In genomic region chr3:96262216-96262875, GRCm38 (mm10) we compare ENCODE assay signal across 8 mouse cellular contexts. TPM values are rescaled to one million over a fixed set of nuclear protein-coding genes. Genes with fewer than 3 reads are reported as not detected.
DNase-seq lines count a peak whose midpoint lies in the region; ATAC-seq and TF ChIP-seq lines count a peak whose summit lies in the region.

No protein-coding gene starts in this region.

- H3K9ac ChIP-seq in embryonic facial prominence, embryonic 14.5 days (ENCODE audit: low read depth, low read length), result peak overlapping the region; percentile 83
- peak overlapping the region; percentile 72 for H3K9ac ChIP-seq in limb, embryonic 14.5 days (ENCODE audit: low read depth, low read length, severe bottlenecking)
- H3K9ac ChIP-seq in midbrain, embryonic 16.5 days (ENCODE audit: low read depth, low read length), result peak overlapping the region; percentile 75

- peak; percentile 97 for DNase-seq in 3T3-L1 (ENCODE audit: low read depth, low spot score)
- peak; percentile 75 for DNase-seq in adrenal gland, postnatal 25 days
- DNase-seq in embryonic facial prominence, embryonic 14.5 days (ENCODE audit: low spot score), result peak; percentile 95
- peak; percentile 93 for DNase-seq in heart, adult 8-10 months (ENCODE audit: low spot score)
- DNase-seq in kidney, adult 9 months, result peak; percentile 86
- peak; percentile 85 for DNase-seq in limb, embryonic 14.5 days (ENCODE audit: low spot score)
- DNase-seq in spleen, postnatal 4 days (ENCODE audit: low spot score in 2 of 2), result peak; percentile 81 to 87

- peak overlapping the region; percentile 59 for H3K4me3 ChIP-seq in embryonic facial prominence, embryonic 14.5 days (ENCODE audit: low read depth, low read length)
- H3K4me3 ChIP-seq in limb, embryonic 14.5 days (replicated peaks; ENCODE audit: low read length), result peak overlapping the region; percentile 60
- H3K4me3 ChIP-seq in midbrain, embryonic 16.5 days (ENCODE audit: low read depth, low read length), result peak overlapping the region; percentile 45

- peak overlapping the region; percentile 76 for H3K4me2 ChIP-seq in embryonic facial prominence, embryonic 14.5 days (ENCODE audit: low read depth, low read length)
- H3K4me2 ChIP-seq in limb, embryonic 14.5 days (replicated peaks; ENCODE audit: low read depth, low read length, severe bottlenecking), result peak overlapping the region; percentile 78
- peak overlapping the region; percentile 56 for H3K4me2 ChIP-seq in midbrain, embryonic 16.5 days (ENCODE audit: low read length)

- peak overlapping the region; percentile 99 for H3K27ac ChIP-seq in embryonic facial prominence, embryonic 14.5 days (replicated peaks; ENCODE audit: low read depth, low read length)
- H3K27ac ChIP-seq in limb, embryonic 14.5 days (replicated peaks; ENCODE audit: low read depth, low read length), result peak overlapping the region; percentile 98
- H3K27ac ChIP-seq in midbrain, embryonic 16.5 days (ENCODE audit: low read length), result peak overlapping the region; percentile 96

- H3K4me1 ChIP-seq in embryonic facial prominence, embryonic 14.5 days (ENCODE audit: control insufficient read depth, insufficient read depth, low read length), result peaks cover 15% of the 10 kb centered on the region
- H3K4me1 ChIP-seq in limb, embryonic 14.5 days (ENCODE audit: control insufficient read depth, insufficient read depth, low read length), result peaks cover 17% of the 10 kb centered on the region
- peaks cover 12% of the 10 kb centered on the region; the same call in 1 of the 2 replicates for H3K4me1 ChIP-seq in midbrain, embryonic 16.5 days (ENCODE audit: control insufficient read depth, insufficient read depth, low read length)

- H3K9me3 ChIP-seq in embryonic facial prominence, embryonic 14.5 days (ENCODE audit: control insufficient read depth, low read length), result no peaks in the 10 kb centered on the region
- no peaks in the 10 kb centered on the region for H3K9me3 ChIP-seq in limb, embryonic 14.5 days (ENCODE audit: control insufficient read depth, low read length)
- H3K9me3 ChIP-seq in midbrain, embryonic 16.5 days (replicated peaks; ENCODE audit: control insufficient read depth, low read length, poor library complexity, severe bottlenecking), result no peaks in the 10 kb centered on the region

- no peaks in the 10 kb centered on the region for H3K27me3 ChIP-seq in embryonic facial prominence, embryonic 14.5 days (replicated peaks; ENCODE audit: control insufficient read depth, insufficient read depth, low read length)
- no peaks in the 10 kb centered on the region for H3K27me3 ChIP-seq in limb, embryonic 14.5 days (ENCODE audit: control insufficient read depth, insufficient read depth, low read length)
- H3K27me3 ChIP-seq in midbrain, embryonic 16.5 days (ENCODE audit: control insufficient read depth, insufficient read depth, low read depth, low read length), result no peaks in the 10 kb centered on the region

- under 1% methylated on average over 19 of the region's 19 CpGs for WGBS in embryonic facial prominence, embryonic 14.5 days
- under 1% methylated on average over 19 of the region's 19 CpGs for WGBS in limb, embryonic 14.5 days
- WGBS in midbrain, embryonic 16.5 days, result under 1% methylated on average over 19 of the region's 19 CpGs

- no peaks in the 10 kb centered on the region for H3K36me3 ChIP-seq in embryonic facial prominence, embryonic 14.5 days (ENCODE audit: control insufficient read depth, insufficient read depth, low read length)
- no peaks in the 10 kb centered on the region for H3K36me3 ChIP-seq in limb, embryonic 14.5 days (ENCODE audit: control insufficient read depth, insufficient read depth, low read length)
- H3K36me3 ChIP-seq in midbrain, embryonic 16.5 days (ENCODE audit: control insufficient read depth, insufficient read depth, low read length), result no peaks in the 10 kb centered on the region

- peak; percentile 85 for ATAC-seq in embryonic facial prominence, embryonic 14.5 days (ENCODE audit: low read depth)
- peak; percentile 68 for ATAC-seq in limb, embryonic 14.5 days (ENCODE audit: low FRiP score, low read depth)
- ATAC-seq in midbrain, embryonic 16.5 days, result peak; percentile 86

- TF ChIP-seq POLR2A in limb, embryonic 14.5 days (IDR thresholded peaks at IDR 0.05; ENCODE audit: borderline replicate concordance, extremely low read depth, insufficient read depth, insufficient read length), result peak; percentile 12; the same call in 1 of the 2 replicates

RNA-seq across cellular contexts. Expression of gene Hist2h4, which starts 0.8 kb away (rescaled TPM):
- 30.2 and 32.3 TPM in 2 replicates for total RNA-seq in adrenal gland, postnatal 25 days (2021)
- 6.9 TPM in 2 replicates for polyA plus RNA-seq in embryonic facial prominence, embryonic 14.5 days (2014; fragmentation: Nextera tagmentation; extraction: Ambion mirVana)
- total RNA-seq in heart, adult 8-10 months (2022), result 10 to 100 TPM; 10.8 to 16.2 (median 12.3) TPM
- polyA plus RNA-seq in limb, embryonic 14.5 days (2012; rRNA removed), result 5.9 and 6.4 TPM in 2 replicates
- polyA plus RNA-seq in limb, embryonic 14.5 days (2014; fragmentation: Nextera tagmentation; extraction: Ambion mirVana), result 8.5 and 11.1 TPM in 2 replicates
- polyA plus RNA-seq in midbrain, embryonic 16.5 days (2015; fragmentation: Nextera tagmentation; extraction: Ambion mirVana), result 3.3 and 3.8 TPM in 2 replicates

RNA-seq across cellular contexts. Expression of gene Hist2h3b, which starts 6.1 kb away (rescaled TPM):
- total RNA-seq in adrenal gland, postnatal 25 days (2021), result 114 and 165 TPM in 2 replicates
- polyA plus RNA-seq in embryonic facial prominence, embryonic 14.5 days (2014; fragmentation: Nextera tagmentation; extraction: Ambion mirVana), result 44.3 and 57.8 TPM in 2 replicates
- 10 to 100 TPM; 12.2 to 24.7 (median 15.9) TPM for total RNA-seq in heart, adult 8-10 months (2022)
- 85.3 and 112 TPM in 2 replicates for polyA plus RNA-seq in limb, embryonic 14.5 days (2012; rRNA removed)
- 63.1 and 72.3 TPM in 2 replicates for polyA plus RNA-seq in limb, embryonic 14.5 days (2014; fragmentation: Nextera tagmentation; extraction: Ambion mirVana)
- 5.9 and 7.6 TPM in 2 replicates for polyA plus RNA-seq in midbrain, embryonic 16.5 days (2015; fragmentation: Nextera tagmentation; extraction: Ambion mirVana)

RNA-seq across cellular contexts. Expression of gene Hist2h2bb, which starts 7.2 kb away (rescaled TPM):
- 138 and 170 TPM in 2 replicates for total RNA-seq in adrenal gland, postnatal 25 days (2021)
- polyA plus RNA-seq in embryonic facial prominence, embryonic 14.5 days (2014; fragmentation: Nextera tagmentation; extraction: Ambion mirVana), result 8.9 and 12.7 TPM in 2 replicates
- 10 to 100 TPM; 28.0 to 42.3 (median 33.7) TPM for total RNA-seq in heart, adult 8-10 months (2022)
- 14.3 and 15.4 TPM in 2 replicates for polyA plus RNA-seq in limb, embryonic 14.5 days (2012; rRNA removed)
- polyA plus RNA-seq in limb, embryonic 14.5 days (2014; fragmentation: Nextera tagmentation; extraction: Ambion mirVana), result 15.5 and 16.1 TPM in 2 replicates
- polyA plus RNA-seq in midbrain, embryonic 16.5 days (2015; fragmentation: Nextera tagmentation; extraction: Ambion mirVana), result 1.1 TPM in 1 of 2 replicates, not detected in the other

RNA-seq across cellular contexts. Expression of gene Hist2h3c1, which starts 15.9 kb away (rescaled TPM):
- total RNA-seq in adrenal gland, postnatal 25 days (2021), result 1.9 TPM in 1 of 2 replicates, not detected in the other
- 0.48 TPM in 1 of 2 replicates, not detected in the other for polyA plus RNA-seq in embryonic facial prominence, embryonic 14.5 days (2014; fragmentation: Nextera tagmentation; extraction: Ambion mirVana)
- not detected for total RNA-seq in heart, adult 8-10 months (2022)
- not detected in 2 replicates for polyA plus RNA-seq in limb, embryonic 14.5 days (2012; rRNA removed)
- 0.66 and 2.4 TPM in 2 replicates for polyA plus RNA-seq in limb, embryonic 14.5 days (2014; fragmentation: Nextera tagmentation; extraction: Ambion mirVana)
- polyA plus RNA-seq in midbrain, embryonic 16.5 days (2015; fragmentation: Nextera tagmentation; extraction: Ambion mirVana), result 0.39 TPM in 1 of 2 replicates, not detected in the other

RNA-seq across cellular contexts. Expression of gene Hist2h2aa1, which starts 17.0 kb away (rescaled TPM):
- 17.4 TPM in 1 of 2 replicates, not detected in the other for total RNA-seq in adrenal gland, postnatal 25 days (2021)
- polyA plus RNA-seq in embryonic facial prominence, embryonic 14.5 days (2014; fragmentation: Nextera tagmentation; extraction: Ambion mirVana), result 19.8 and 22.0 TPM in 2 replicates
- 10 to 100 TPM in 3 of 4 experiments, 1 to 10 TPM in 1; 8.5 to 81.5 (median 26.6) TPM for total RNA-seq in heart, adult 8-10 months (2022)
- 44.2 and 73.5 TPM in 2 replicates for polyA plus RNA-seq in limb, embryonic 14.5 days (2012; rRNA removed)
- 18.1 and 21.2 TPM in 2 replicates for polyA plus RNA-seq in limb, embryonic 14.5 days (2014; fragmentation: Nextera tagmentation; extraction: Ambion mirVana)
- 7.4 and 13.2 TPM in 2 replicates for polyA plus RNA-seq in midbrain, embryonic 16.5 days (2015; fragmentation: Nextera tagmentation; extraction: Ambion mirVana)

Comparison
In these comparisons a context has a peak if more than half of its experiments do, and no peak if none do; other contexts are left out.
1. Peak in every context shown above with its lines: DNase-seq, ATAC-seq, H3K4me3 ChIP-seq and H3K27ac ChIP-seq.